Mouse (Mus musculus) liver, embryonic 14.5 days (tissue): ENCODE data around the gene Qsox2. TPM values are rescaled to one million over a fixed set of nuclear protein-coding genes. Genes with fewer than 3 reads are reported as not detected.

Experiments used
- ATAC-seq: fragments of 200-750 bp; cut with Nextera tagmentation; 2 replicates; pipeline ENCODE4 v1.8.0; 2017; ENCODE audit warnings: moderate number of reproducible peaks, mild to moderate bottlenecking, moderate library complexity; ENCODE audit not compliant: insufficient read depth
- DNase-seq, 3 experiments: peaks; one replicate each; pipeline ENCODE4 v3.0.0-alpha.2; 2012 to 2013; ENCODE audit warnings: low read depth in 3 of 3, low spot score in 3 of 3
- H3K27ac ChIP-seq: fragments of 300-500 bp; sonication (generic); 2 replicates; pipeline ENCODE4 v1.5.1; 2014; ENCODE audit warnings: moderate library complexity, mild to moderate bottlenecking, control low read depth, inconsistent platforms
- H3K27me3 ChIP-seq: fragments of 300-500 bp; sonication (generic); 2 replicates; pipeline ENCODE4 v1.6.1; 2014; ENCODE audit warnings: mild to moderate bottlenecking, low read length, moderate library complexity; ENCODE audit not compliant: control insufficient read depth, insufficient read depth
- H3K36me3 ChIP-seq: fragments of 300-500 bp; sonication (generic); replicated peaks from 2 replicates; pipeline ENCODE4 v1.6.1; 2014; ENCODE audit warnings: low read depth; ENCODE audit not compliant: control insufficient read depth, insufficient read depth
- H3K4me1 ChIP-seq, 2 experiments: fragments of 200-500 bp in 1 of 2; fragments of 300-500 bp in 1 of 2; sonication (generic) in 1 of 2; replicated peaks; 2 replicates each; pipeline ENCODE4 v1.6.1; 2012 to 2014; ENCODE audit warnings: antibody characterized with exemption in 1 of 2, inconsistent platforms in 1 of 2, low read length in 1 of 2; ENCODE audit not compliant: control insufficient read depth in 2 of 2, insufficient read depth in 2 of 2
- H3K4me2 ChIP-seq: fragments of 300-500 bp; sonication (generic); 2 replicates; pipeline ENCODE4 v1.6.1; 2014; ENCODE audit warnings: low read depth, mild to moderate bottlenecking, control low read depth, moderate library complexity
- H3K4me3 ChIP-seq, 2 experiments: fragments of 200-500 bp in 1 of 2; fragments of 300-500 bp in 1 of 2; sonication (generic) in 1 of 2; 2 replicates each; pipeline ENCODE4 v1.5.1; 2012 to 2014; ENCODE audit warnings: low read depth in 2 of 2, low read length in 2 of 2, mild to moderate bottlenecking in 2 of 2, control low read depth in 1 of 2, inconsistent platforms in 1 of 2, moderate library complexity in 1 of 2; ENCODE audit not compliant: insufficient read depth in 1 of 2
- H3K9ac ChIP-seq: fragments of 300-500 bp; sonication (generic); replicated peaks from 2 replicates; pipeline ENCODE4 v1.6.1; 2014; ENCODE audit warnings: mild to moderate bottlenecking, control low read depth, moderate library complexity
- H3K9me3 ChIP-seq: fragments of 300-500 bp; sonication (generic); 2 replicates; pipeline ENCODE4 v1.6.1; 2016; ENCODE audit warnings: low read length, mixed read lengths; ENCODE audit not compliant: control insufficient read depth
- CTCF ChIP-seq: IDR thresholded peaks from 2 replicates; pipeline ENCODE4 v1.5.1; 2016; ENCODE audit warnings: antibody characterized with exemption, low read depth, control low read depth
- EP300 ChIP-seq: IDR thresholded peaks from 2 replicates; pipeline ENCODE4 v1.6.1; 2016; ENCODE audit warnings: antibody characterized with exemption, low read depth
- WGBS: fragments of 180-500 bp; shearing (Covaris S2); extraction: QIAGEN DNeasy Blood & Tissue Kit; methylation state at CpG from one replicate; pipeline ENCODE4 v1.1.7; 2014; ENCODE audit not compliant: insufficient replicate concordance; 5-methylcytosine and 5-hydroxymethylcytosine counted together
- polyA plus RNA-seq, 2 experiments: library from polyadenylated mRNA; depleted of rRNA in 1 of 2; stranded (reverse) in 1 of 2; unstranded in 1 of 2; fragments of >200 nt; fragmentation: Nextera tagmentation in 1 of 2; extraction: Ambion mirVana in 1 of 2; gene quantifications; 2 replicates each; pipeline versions ENCODE4 v1.2.1 to v1.2.3; 2012 to 2014

Gene Qsox2
- polyA plus RNA-seq, 2 experiments: 3.8 to 4.7 TPM

DNA sequence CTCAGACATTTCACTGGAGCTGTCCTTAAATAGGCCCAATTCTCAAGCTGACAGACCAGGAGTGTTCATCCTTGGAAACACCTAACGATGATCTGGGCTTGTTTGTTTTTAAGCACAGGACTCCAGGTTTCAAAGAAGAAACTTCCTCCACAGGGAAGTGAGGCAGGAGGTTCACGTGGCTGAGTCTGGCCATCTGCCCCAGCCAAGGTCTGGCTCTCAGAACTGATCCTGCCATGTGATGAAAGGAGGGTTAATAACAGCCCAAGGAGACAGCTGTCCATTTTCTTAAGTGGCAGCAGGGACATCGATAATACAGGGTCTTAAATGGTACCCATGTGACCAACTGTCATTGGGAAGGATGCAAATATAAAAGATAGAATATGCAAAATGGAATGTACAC lies 27.8 kb downstream of the Qsox2 start:
- H3K9me3 ChIP-seq: no peaks in the 10 kb centered on the region
- no peak overlapping the region for H3K9ac ChIP-seq
- DNase-seq (no peak), ATAC-seq (no peak)
- 71% methylated on average over 3 of the region's 3 CpGs for WGBS
- peaks cover 34% of the 10 kb centered on the region for H3K27me3 ChIP-seq
- no peak overlapping the region for H3K27ac ChIP-seq
- no peaks in the 10 kb centered on the region for H3K36me3 ChIP-seq
- H3K4me3 ChIP-seq: no peak overlapping the region
- H3K4me1 ChIP-seq: no peaks in the 10 kb centered on the region
- TF ChIP-seq CTCF (no peak), EP300 (no peak)
- H3K4me2 ChIP-seq: no peak overlapping the region

DNA sequence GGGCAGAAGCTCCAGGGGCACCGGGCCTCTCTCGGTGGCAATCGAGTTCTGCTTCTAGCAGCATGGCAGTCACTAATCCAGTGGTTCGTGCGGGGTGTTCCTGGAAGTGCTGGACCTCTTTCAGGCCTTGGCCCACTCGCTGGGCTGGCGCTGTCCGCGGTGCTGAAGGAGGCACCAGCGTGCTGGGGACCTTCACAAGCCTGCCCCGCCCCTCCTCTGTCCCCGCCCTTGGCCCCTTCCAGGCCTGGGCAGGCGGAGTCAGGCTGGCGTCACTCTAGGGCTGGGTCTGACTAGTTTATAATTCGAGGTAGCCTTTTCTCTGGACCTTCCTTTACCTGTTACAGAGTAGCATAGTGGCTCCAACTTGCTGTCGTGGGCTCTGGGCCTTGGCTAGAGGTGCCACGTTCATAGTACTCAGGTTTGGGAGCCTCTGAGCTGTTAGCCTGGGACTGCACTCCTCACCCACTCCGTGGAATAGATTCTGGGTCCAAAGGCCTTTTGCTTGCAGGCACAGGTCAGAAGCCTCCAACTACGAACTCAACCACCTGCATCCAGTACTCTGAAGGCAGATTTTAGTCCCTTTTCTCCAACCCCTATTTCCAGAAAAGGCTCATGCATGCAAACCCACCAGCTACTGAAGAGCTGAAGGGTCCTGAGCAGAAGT lies 29.1 kb downstream of the Qsox2 start, which contains the start of gene Lhx3:
Gene Lhx3, minus strand, starts transcription at position 164 of the 664 bp plus-strand sequence.
- H3K27ac ChIP-seq: no peak within 1 kb of the TSS
- no peaks in the 10 kb centered on the region for H3K4me1 ChIP-seq
- H3K4me2 ChIP-seq: peak within 1 kb of the TSS; percentile 31
- H3K4me3 ChIP-seq: no peak within 1 kb of the TSS
- H3K27me3 ChIP-seq: peaks cover 47% of the 10 kb centered on the region
- ATAC-seq (peak; percentile 72), DNase-seq (peak; percentile 61 to 64 (median 63))
- TF ChIP-seq EP300 (no peak), CTCF (no peak)
- no peaks in the 10 kb centered on the region for H3K36me3 ChIP-seq
- no peaks in the 10 kb centered on the region for H3K9me3 ChIP-seq
- WGBS: 5% methylated on average over 19 of the region's 19 CpGs
- no peak within 1 kb of the TSS for H3K9ac ChIP-seq

DNA sequence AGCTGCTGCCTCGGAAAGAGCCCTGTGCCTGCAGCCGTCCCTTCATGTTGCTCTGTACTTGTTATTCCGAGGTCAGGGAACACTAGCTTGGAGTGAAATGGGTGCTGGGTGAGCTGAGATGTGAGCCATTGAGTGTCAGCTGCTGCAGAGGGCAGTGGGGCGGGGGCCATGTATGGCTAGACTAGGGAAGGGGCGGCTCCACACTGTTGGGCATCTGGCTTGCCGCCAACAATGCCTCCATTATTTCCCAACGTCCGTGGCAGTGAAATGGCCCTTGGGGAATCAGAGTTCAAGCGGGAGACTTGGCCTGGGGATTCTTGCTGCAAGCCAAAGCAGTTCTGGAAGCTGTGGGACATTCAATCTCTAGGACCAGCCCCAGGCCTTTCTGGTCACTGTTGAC lies 29.8 kb downstream of the Qsox2 start:
- ATAC-seq: no peak
- H3K9ac ChIP-seq: no peak overlapping the region
- no peaks in the 10 kb centered on the region for H3K36me3 ChIP-seq
- TF ChIP-seq EP300 (no peak), CTCF (no peak)
- no peak overlapping the region for H3K4me3 ChIP-seq
- DNase-seq: no peak
- no peaks in the 10 kb centered on the region for H3K9me3 ChIP-seq
- H3K27me3 ChIP-seq: peaks cover 54% of the 10 kb centered on the region
- no peak overlapping the region for H3K4me2 ChIP-seq
- WGBS: 13% methylated on average over 9 of the region's 9 CpGs
- no peaks in the 10 kb centered on the region for H3K4me1 ChIP-seq
- no peak overlapping the region for H3K27ac ChIP-seq

DNA sequence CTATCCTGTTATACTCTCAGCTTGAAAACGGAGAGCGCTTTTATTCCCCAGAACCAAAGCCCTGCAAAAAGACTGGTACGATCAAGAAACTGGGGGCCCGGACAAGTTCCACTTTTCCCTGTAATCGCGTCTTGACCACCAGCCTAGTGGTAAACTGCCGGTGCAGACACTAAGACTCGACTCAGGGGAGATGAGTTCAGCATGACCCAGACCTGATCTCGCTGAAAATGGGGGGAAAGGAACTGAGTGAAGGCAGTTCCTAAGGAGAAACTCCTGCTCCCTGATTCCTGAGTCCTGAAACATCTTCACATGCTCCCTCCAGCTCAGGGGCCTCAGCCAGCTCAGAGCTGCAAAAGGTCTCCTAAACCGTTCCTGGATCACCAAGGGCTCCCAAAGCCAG lies 31.6 kb downstream of the Qsox2 start:
- no peak overlapping the region for H3K9ac ChIP-seq
- no peak overlapping the region for H3K4me2 ChIP-seq
- 14% methylated on average over 10 of the region's 10 CpGs for WGBS
- H3K36me3 ChIP-seq: no peaks in the 10 kb centered on the region
- H3K9me3 ChIP-seq: no peaks in the 10 kb centered on the region
- H3K27ac ChIP-seq: no peak overlapping the region
- DNase-seq (no peak), ATAC-seq (no peak)
- no peak overlapping the region for H3K4me3 ChIP-seq
- TF ChIP-seq EP300 (no peak), CTCF (no peak)
- H3K4me1 ChIP-seq: no peaks in the 10 kb centered on the region
- H3K27me3 ChIP-seq: peaks cover 72% of the 10 kb centered on the region

DNA sequence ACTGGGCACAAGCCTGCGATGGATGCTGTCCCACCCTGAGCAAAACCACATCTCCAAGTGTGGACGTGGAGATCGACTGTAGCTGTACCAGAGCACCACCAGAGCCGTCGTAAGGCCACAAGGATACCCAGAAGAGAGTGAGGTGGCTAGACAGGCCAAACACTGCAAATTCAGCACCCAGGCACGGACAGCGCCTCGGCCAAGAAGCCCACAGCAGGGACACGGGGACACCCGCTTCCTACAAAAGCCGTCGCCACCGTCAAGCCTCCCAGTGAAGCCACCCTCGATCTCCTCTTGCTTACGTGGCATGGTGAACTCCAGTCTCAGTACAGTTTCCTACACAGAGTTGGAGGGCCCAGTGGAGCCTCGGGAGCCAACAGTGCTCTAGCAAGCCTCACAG lies 32.2 kb downstream of the Qsox2 start:
- no peaks in the 10 kb centered on the region for H3K36me3 ChIP-seq
- no peak overlapping the region for H3K4me2 ChIP-seq
- no peak overlapping the region for H3K9ac ChIP-seq
- 3% methylated on average over 16 of the region's 16 CpGs for WGBS
- H3K27me3 ChIP-seq: peaks cover 78% of the 10 kb centered on the region
- no peaks in the 10 kb centered on the region for H3K4me1 ChIP-seq
- no peak for ATAC-seq
- DNase-seq: no peak
- no peak overlapping the region for H3K27ac ChIP-seq
- TF ChIP-seq CTCF (no peak), EP300 (no peak)
- no peaks in the 10 kb centered on the region for H3K9me3 ChIP-seq
- no peak overlapping the region for H3K4me3 ChIP-seq
